Mouse (Mus musculus): Measurements from ENCODE around the gene Mdga1. TPM values are rescaled to one million over a fixed set of nuclear protein-coding genes. Genes with fewer than 3 reads are reported as not detected.

The Mdga1 gene
- polyA plus RNA-seq, 1 experiment = 8.0 TPM

DNA sequence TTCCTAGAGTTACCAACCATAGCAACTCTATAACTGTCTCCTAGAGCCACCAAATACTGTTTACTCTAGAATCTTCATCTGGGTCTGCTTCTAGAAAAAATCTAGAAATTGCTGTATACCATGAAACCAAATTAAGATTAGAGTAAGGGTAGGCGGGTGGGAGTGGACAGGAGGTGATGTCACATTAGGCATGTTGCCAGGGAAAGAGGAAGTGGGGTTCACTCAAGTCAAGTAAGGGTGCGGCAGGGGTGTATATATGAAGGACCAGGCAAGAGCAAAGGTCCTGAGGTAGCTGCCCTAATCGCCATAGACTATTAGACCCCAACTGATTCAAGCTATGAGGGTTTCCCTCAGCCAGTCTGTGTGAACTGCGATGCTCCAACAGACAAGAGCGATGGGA is 69.6 kb downstream of the Mdga1 start:
- no peak overlapping the region for H3K4me3 ChIP-seq (replicated peaks; ENCODE audit: insufficient read depth, low read depth, low read length)
- TF ChIP-seq POLR2A (IDR thresholded peaks at IDR 0.05; ENCODE audit: borderline replicate concordance, insufficient read depth, low read length) (no peak), CTCF (IDR thresholded peaks at IDR 0.05; ENCODE audit: borderline replicate concordance, insufficient read depth, low read depth, low read length) (no peak)
- no peak for DNase-seq
- no peaks in the 10 kb centered on the region for H3K4me1 ChIP-seq (ENCODE audit: control insufficient read depth, insufficient read depth, low read length)
- WGBS = 85% methylated on average over 5 of the region's 5 CpGs
- no peak overlapping the region for H3K27ac ChIP-seq (ENCODE audit: insufficient read depth, low read length)
- H3K27me3 ChIP-seq (ENCODE audit: control insufficient read depth, insufficient read depth, low read length) = no peaks in the 10 kb centered on the region

- WGBS = 34% methylated on average over 7 of the region's 7 CpGs
- no peak for TF ChIP-seq POLR2A (IDR thresholded peaks at IDR 0.05; ENCODE audit: borderline replicate concordance, insufficient read depth, low read length)
- TF ChIP-seq CTCF (IDR thresholded peaks at IDR 0.05; ENCODE audit: borderline replicate concordance, insufficient read depth, low read depth, low read length) = peak; percentile 44; the same call in 1 of the 2 replicates
Observed at GRCm38 (mm10) chr17:29896181-29897054, 73.5 kb downstream of the Mdga1 start.

DNA sequence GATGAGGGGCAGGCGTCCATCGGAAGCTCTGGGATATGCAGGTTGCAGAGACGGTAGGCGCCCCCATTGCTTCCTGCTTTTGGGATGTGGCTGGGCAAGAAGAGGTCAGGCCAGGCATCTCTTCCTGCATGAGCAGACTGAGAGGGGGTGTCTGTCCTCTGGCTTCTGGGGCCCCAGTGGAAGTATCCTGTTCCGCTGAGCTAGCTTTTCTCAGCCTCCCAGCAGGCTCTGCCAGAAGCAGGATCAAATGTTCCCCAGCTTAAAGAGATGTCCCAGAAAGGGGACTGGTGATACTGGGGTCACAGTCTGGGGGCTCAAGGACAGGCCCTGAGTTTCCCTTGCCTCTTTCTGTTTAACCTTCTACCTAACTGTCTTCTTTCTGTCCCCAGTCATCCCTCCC is 74.3 kb downstream of the Mdga1 start:
- Histone ChIP-seq H3K4me1 (ENCODE audit: control insufficient read depth, insufficient read depth, low read length) (no peaks in the 10 kb centered on the region), H3K27ac (ENCODE audit: insufficient read depth, low read length) (no peak overlapping the region), H3K4me3 (replicated peaks; ENCODE audit: insufficient read depth, low read depth, low read length) (no peak overlapping the region), H3K27me3 (ENCODE audit: control insufficient read depth, insufficient read depth, low read length) (no peaks in the 10 kb centered on the region)
- DNase-seq = no peak
- 89% methylated on average over 5 of the region's 5 CpGs for WGBS
- TF ChIP-seq CTCF (IDR thresholded peaks at IDR 0.05; ENCODE audit: borderline replicate concordance, insufficient read depth, low read depth, low read length) = no peak
- no peak for TF ChIP-seq POLR2A (IDR thresholded peaks at IDR 0.05; ENCODE audit: borderline replicate concordance, insufficient read depth, low read length)

More at GRCm38 (mm10) chr17:29896181-29897054, 73.5 kb downstream of the Mdga1 start:
- DNase-seq = no peak
- Histone ChIP-seq H3K27me3 (ENCODE audit: control insufficient read depth, insufficient read depth, low read length) (no peaks in the 10 kb centered on the region), H3K27ac (ENCODE audit: insufficient read depth, low read length) (no peak overlapping the region), H3K4me3 (replicated peaks; ENCODE audit: insufficient read depth, low read depth, low read length) (no peak overlapping the region), H3K4me1 (ENCODE audit: control insufficient read depth, insufficient read depth, low read length) (no peaks in the 10 kb centered on the region)

- WGBS = 75% methylated on average over 5 of the region's 5 CpGs
Observed at GRCm38 (mm10) chr17:29894965-29895364, 74.9 kb downstream of the Mdga1 start.

GRCm38 (mm10) chr17:29890451-29891110 is 79.3 kb downstream of the Mdga1 start:
- Histone ChIP-seq H3K4me1 (ENCODE audit: control insufficient read depth, insufficient read depth, low read length) (peaks cover 6% of the 10 kb centered on the region; the same call in 1 of the 2 replicates), H3K4me3 (replicated peaks; ENCODE audit: insufficient read depth, low read depth, low read length) (no peak overlapping the region), H3K27me3 (ENCODE audit: control insufficient read depth, insufficient read depth, low read length) (no peaks in the 10 kb centered on the region), H3K27ac (ENCODE audit: insufficient read depth, low read length) (no peak overlapping the region)
- TF ChIP-seq CTCF (IDR thresholded peaks at IDR 0.05; ENCODE audit: borderline replicate concordance, insufficient read depth, low read depth, low read length) = no peak
- TF ChIP-seq POLR2A (IDR thresholded peaks at IDR 0.05; ENCODE audit: borderline replicate concordance, insufficient read depth, low read length) = no peak
- WGBS = 86% methylated on average over 7 of the region's 7 CpGs
- no peak for DNase-seq

More at GRCm38 (mm10) chr17:29894965-29895364, 74.9 kb downstream of the Mdga1 start:
- no peak overlapping the region for H3K27ac ChIP-seq (ENCODE audit: insufficient read depth, low read length)
- H3K27me3 ChIP-seq (ENCODE audit: control insufficient read depth, insufficient read depth, low read length) = no peaks in the 10 kb centered on the region
- no peak for DNase-seq
- no peaks in the 10 kb centered on the region for H3K4me1 ChIP-seq (ENCODE audit: control insufficient read depth, insufficient read depth, low read length)
- H3K4me3 ChIP-seq (replicated peaks; ENCODE audit: insufficient read depth, low read depth, low read length) = no peak overlapping the region
- TF ChIP-seq CTCF (IDR thresholded peaks at IDR 0.05; ENCODE audit: borderline replicate concordance, insufficient read depth, low read depth, low read length) (no peak), POLR2A (IDR thresholded peaks at IDR 0.05; ENCODE audit: borderline replicate concordance, insufficient read depth, low read length) (no peak)

DNA sequence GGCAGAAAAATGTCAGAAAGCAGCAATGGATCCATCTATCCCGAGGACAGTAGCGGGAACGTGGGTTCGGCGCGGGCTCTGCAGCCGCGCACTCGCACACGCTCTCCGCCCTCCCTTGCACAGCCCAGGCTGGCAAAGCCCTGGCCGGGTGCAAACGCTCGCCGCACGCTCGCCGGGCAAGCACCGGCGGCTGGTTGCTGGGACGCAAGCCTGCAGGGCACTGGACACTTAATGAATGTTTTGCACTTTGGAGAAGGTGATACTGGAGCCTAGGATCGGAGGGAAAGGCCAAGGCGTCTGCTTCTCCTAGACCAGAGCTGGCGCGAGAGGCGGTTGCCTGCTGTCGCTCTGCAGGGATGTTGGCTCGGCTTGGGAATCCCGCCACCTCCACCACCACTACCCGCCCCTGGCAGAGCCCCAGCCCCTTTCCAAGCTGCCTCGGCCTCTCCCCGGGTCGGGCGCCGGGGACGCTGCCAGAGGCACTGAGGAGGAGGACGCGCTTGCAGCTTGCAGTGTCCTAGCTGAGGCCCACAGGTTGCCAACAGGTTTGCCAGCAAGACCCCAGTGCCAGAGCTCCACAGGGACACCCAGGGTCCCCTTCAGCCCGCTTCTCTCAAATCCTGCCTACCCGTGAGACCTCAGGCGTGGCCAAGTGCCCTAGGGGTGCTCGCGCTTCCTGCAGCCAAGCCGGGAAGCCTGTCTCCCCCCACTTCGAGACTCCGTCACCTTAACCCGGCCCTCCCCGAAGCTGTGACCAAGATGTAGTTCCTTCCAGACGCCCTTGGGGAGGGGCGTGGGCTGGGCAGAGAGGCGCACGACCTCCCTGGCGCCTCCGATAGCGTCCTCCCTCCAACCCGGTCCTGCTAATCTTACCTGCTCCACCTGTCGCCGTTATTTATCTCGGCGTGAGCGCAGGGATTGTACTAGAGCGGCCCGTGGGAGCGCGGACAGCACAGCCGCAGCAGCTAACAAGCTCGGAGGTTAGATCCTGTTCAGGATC is 80.6 kb downstream of the Mdga1 start:
- DNase-seq = peak; percentile 85 to 88
- WGBS = 1% methylated on average over 67 of the region's 67 CpGs
- peaks cover 6% of the 10 kb centered on the region for H3K4me1 ChIP-seq (ENCODE audit: control insufficient read depth, insufficient read depth, low read length)
- H3K4me3 ChIP-seq (replicated peaks; ENCODE audit: insufficient read depth, low read depth, low read length) = peak overlapping the region; percentile 56
- no peaks in the 10 kb centered on the region for H3K27me3 ChIP-seq (ENCODE audit: control insufficient read depth, insufficient read depth, low read length)
- H3K27ac ChIP-seq (ENCODE audit: insufficient read depth, low read length) = peak overlapping the region; percentile 16; the same call in 1 of the 2 replicates
- no peak for TF ChIP-seq CTCF (IDR thresholded peaks at IDR 0.05; ENCODE audit: borderline replicate concordance, insufficient read depth, low read depth, low read length)
- no peak for TF ChIP-seq POLR2A (IDR thresholded peaks at IDR 0.05; ENCODE audit: borderline replicate concordance, insufficient read depth, low read length)
